Mouse (Mus musculus) heart, adult 2 months (tissue): ENCODE results near the gene Ncoa5.

Source experiments
- CTCF ChIP-seq: fragments of 200-600 bp; IDR thresholded peaks from 2 replicates; pipeline ENCODE4 v1.8.1; 2022; ENCODE audit warnings: antibody characterized with exemption, mild to moderate bottlenecking, moderate library complexity
- EP300 ChIP-seq: fragments of 200-500 bp; IDR thresholded peaks from 2 replicates; pipeline ENCODE4 v1.6.1; 2011; ENCODE audit warnings: low read depth, low read length, control low read depth; ENCODE audit not compliant: insufficient read depth

- TF ChIP-seq CTCF (peak; percentile 39), EP300 (no peak)
These were observed 82.9 kb downstream of the Ncoa5 start for GRCm38 (mm10) chr2:164951745-164952144.
